Mouse (Mus musculus): ENCODE measurements around the gene Spem2.

Gene Spem2

GRCm38 (mm10) chr11:69835966-69836335 lies 17.7 kb upstream of the Spem2 start:
- no peak for DNase-seq (ENCODE audit: extremely low spot score, low spot score)

GRCm38 (mm10) chr11:69835326-69835965 lies 17.2 kb upstream of the Spem2 start:
- DNase-seq (ENCODE audit: extremely low spot score, low spot score): peak; percentile 61

DNA sequence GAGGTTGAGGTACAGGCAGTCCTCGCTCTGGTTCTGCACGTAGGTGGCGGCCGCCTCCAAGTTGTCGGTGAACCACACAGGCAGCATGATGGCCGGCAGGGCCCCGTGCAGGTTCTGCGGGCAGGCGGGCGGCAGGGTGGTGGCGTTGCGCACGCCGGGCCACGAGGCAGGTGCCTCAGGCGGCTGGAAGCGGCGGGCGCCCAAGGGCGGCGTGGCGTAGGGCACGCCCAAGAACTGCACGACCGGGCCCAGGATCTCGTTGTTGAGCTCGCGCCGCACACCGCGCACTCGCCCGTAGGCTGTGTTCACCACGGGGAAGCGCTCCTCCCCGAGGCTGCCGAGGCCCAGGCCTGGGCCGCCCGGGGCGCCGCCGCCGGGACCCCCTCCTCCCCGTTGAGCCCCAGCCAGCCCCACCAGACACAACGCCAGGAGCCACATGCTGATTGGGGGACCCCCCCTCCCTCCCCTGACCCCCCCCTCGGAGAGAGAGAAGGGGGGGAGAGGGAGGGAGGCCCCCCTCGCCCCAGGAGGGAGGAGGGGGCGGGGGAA lies 15.8 kb upstream of the Spem2 start:
- DNase-seq (ENCODE audit: extremely low spot score, low spot score): peak; percentile 48

- DNase-seq (ENCODE audit: extremely low spot score, low spot score): no peak
Observed at GRCm38 (mm10) chr11:69833554-69833953, 15.3 kb upstream of the Spem2 start.

DNA sequence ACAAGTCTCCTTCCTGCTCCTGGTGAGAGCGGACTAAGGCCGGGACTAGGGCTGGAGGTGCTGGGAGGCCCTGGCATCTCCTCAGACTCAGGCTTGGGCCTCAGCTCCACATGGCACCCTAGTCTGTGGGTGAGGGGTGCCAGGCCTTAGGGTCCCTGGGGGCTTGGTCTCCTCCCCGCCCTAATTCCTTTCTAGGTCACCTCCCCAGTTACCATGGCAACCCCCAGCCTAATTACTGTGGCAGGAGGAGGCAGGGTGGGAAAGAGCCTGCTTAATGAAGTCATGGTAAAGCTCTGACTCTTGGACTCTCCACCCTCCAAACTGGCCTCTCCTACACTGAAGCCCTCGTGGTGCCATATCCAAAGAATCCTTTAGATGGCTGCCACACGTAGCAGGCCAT lies 10.6 kb upstream of the Spem2 start:
- no peak for DNase-seq (ENCODE audit: extremely low spot score, low spot score)

DNA sequence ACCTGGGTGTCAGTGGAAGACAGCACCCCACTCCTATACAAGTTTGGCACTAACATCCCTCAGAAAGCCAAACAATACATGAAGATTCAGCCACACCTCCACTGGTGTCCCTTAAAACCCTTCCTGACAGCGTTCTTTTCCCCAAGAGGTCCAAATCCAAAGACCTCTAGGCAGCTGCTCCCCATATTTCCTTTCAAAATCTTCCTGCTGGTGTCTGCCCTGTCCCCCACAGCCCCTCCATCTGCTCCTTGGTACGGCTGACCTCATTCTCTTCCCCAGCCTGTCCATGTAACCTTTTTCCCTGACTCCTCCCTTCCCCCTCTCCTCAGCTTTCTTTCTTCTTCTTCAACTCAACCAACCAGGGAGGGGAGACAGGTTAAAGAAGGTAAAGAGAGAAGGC lies 5.2 kb upstream of the Spem2 start:
- DNase-seq (ENCODE audit: extremely low spot score, low spot score): no peak

GRCm38 (mm10) chr11:69822080-69822479 lies 3.8 kb upstream of the Spem2 start, which contains the start of gene Spem1:
TSS of gene Spem1 (minus strand) at chr11:69822180.
- no peak for DNase-seq (ENCODE audit: extremely low spot score, low spot score)

- DNase-seq (ENCODE audit: extremely low spot score, low spot score): no peak
Observed at GRCm38 (mm10) chr11:69818871-69819270, 606 bp upstream of the Spem2 start.

- no peak for DNase-seq (ENCODE audit: extremely low spot score, low spot score)
Observed at GRCm38 (mm10) chr11:69816520-69816919, 1.7 kb downstream of the Spem2 start.

DNA sequence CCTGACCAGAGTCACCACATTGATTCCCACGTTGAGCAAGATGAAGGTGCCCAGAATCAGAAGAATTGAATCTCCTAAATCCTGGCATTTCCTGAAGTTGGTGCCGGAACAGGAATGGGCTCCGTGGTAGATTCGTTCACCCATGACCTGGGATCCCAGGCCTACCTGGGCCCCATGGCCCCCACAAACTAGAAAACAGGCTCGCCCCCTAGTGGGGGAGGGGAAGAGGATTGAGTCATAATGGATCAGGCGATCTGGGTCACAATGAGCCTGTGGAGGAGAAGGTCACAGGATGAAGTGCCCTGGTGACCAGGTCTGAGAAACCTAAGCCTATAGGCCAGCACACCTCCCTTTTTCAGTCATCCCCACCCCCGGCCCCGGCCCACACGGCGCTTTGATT lies 3.1 kb downstream of the Spem2 start, which contains the start of gene Gm39566:
Gm39566 (minus strand) TSS at position 144 of the 400 bp plus-strand sequence.
- no peak for DNase-seq (ENCODE audit: extremely low spot score, low spot score)

GRCm38 (mm10) chr11:69810280-69810679 lies 8.0 kb downstream of the Spem2 start:
- DNase-seq (ENCODE audit: extremely low spot score, low spot score): no peak

DNA sequence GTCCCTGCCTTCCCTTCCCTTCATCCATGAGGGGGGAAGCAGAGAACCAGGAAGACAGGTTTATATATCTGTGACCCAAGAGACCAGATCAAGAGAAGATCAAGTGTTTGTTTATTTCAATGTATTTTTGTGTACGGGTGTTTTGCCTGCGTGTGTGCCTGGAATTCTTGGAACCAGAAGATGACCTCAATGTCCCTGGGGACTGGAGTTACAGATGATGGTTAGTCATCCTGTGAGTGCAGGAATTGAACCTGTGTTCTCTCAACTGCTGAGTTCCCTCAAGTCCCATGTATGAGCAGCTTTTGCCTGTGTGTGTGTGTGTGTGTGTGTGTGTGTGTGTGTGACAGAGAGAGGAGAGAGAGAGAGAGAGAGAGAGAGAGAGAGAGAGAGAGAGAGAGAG lies 10.6 kb downstream of the Spem2 start:
- no peak for DNase-seq (ENCODE audit: extremely low spot score, low spot score)

DNA sequence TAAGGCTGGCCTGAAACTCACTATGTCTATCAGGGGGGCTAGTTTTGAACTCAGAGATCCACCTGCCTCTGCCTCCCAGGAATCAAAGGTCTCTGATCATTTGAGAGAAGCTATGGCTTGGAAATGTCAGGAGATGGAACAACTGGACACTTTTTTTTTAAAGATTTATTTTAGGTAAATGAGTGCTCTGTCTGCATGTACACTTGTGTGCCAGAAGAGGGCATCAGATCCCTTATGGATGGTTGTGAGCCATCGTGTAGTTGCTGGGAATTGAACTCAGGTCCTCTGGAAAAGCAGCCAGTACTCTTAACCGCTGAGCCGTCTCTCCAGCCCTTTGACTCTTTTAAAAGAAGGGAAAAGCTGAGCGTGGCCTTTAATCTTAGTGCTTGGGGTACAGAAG lies 11.9 kb downstream of the Spem2 start:
- DNase-seq (ENCODE audit: extremely low spot score, low spot score): no peak

DNA sequence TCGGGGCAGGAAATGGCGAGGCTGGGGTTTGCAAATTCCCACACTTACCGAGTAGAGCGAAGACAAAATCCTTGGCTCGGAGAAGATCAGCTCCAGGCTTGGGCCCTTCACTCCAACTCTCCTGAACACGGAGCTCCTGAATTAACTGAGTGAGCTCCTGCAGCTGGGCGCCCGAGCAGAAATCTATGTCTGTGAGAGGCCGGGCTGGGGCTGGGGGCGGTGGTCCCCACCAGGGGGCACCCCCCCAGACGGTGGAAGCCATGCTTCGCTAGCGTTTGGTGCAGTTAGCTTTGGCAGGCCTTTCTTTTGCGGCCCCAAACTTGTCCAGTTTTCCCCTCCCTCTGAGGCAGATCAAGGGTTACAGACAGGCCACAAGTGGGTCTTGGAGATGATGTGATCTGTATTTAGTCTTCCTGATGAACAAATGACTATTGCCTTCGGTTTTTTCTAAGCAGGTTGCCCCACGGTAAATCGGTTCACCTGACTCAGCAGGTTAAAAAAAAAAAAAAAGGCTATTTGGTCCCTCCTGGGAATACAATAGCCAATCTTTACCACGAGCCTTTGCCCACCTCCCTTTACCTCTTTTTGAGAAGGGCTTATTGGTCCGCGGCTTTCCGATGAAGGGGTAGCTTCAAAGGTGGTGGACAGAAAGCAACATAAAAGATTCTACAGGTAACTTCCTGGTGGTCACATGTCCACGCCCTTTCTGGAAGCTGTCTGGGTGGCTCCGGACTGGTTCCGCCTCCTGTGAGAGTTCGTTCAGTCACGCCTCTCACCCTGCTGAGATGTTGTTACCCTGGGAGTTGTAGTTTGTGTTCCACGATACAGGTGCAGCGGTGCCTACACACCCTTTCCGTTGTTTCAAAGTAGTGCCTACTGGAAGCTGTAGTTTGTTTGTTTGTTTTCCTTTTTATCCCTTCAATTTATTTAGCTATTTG lies 13.0 kb downstream of the Spem2 start, which contains the start of gene Tmem102:
Tmem102 (minus strand) TSS at position 653 of the 938 bp plus-strand sequence.
- DNase-seq (ENCODE audit: extremely low spot score, low spot score): no peak

DNA sequence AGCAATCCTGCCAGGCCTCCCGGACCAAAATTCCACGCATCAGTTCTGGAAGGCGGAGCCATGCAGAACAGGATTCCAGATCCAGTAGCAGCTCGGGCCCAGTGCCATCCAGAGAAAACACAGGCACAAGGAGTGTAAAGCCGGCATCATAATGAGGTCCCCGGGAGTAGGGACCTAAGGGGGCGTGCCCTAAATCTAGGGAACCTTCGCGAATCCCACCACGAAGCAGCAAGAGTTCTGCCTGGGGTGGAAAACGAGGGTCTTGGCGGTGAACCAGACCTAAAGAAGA lies 13.7 kb downstream of the Spem2 start:
- peak; percentile 30 for DNase-seq (ENCODE audit: extremely low spot score, low spot score)

- DNase-seq (ENCODE audit: extremely low spot score, low spot score): peak; percentile 70
Observed at GRCm38 (mm10) chr11:69803786-69804651, 14.2 kb downstream of the Spem2 start.

- DNase-seq (ENCODE audit: extremely low spot score, low spot score): no peak
Observed at GRCm38 (mm10) chr11:69803328-69803727, 14.9 kb downstream of the Spem2 start.

- DNase-seq (ENCODE audit: extremely low spot score, low spot score): peak; percentile 77
Observed at GRCm38 (mm10) chr11:69802648-69803105, 15.6 kb downstream of the Spem2 start.

DNA sequence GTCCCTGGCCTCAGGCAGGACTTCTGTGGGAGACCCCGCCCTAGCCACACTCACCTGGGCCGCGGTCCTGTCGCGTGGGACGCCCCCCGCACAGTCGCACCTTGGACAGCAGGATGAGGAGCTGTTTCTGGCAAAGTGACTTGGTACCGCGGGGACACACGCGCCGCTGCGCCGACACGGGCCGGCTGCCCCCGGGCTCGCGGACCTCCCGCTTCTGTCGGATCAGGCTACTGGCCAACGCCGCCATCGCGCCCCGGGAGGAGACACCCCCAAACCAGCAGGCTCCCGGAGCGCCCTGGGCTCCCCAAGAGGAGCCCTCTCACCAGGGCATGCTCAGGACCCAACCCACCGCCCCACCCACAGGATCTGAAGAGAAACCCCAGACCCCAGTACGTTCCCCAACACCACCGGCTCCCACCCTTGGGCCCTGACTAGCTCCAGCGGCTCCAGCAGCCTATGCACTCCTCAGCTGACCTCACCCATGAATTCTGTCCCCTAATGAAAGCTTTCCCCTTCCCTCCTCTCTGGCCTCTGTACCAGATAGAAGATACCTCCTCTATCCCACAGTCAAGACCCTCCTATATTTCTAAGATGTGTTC lies 16.8 kb downstream of the Spem2 start, which contains the start of gene Fgf11:
Fgf11 (minus strand) TSS at position 479 of the 599 bp plus-strand sequence.
- peak; percentile 32 for DNase-seq (ENCODE audit: extremely low spot score, low spot score)

GRCm38 (mm10) chr11:69800392-69801197 lies 17.7 kb downstream of the Spem2 start:
- peak; percentile 88 for DNase-seq (ENCODE audit: extremely low spot score, low spot score)

Data from neural tube, embryonic 10.5 days (tissue).